Mouse (Mus musculus) adrenal gland, adult 8-10 months (tissue): ENCODE results near the gene Clps. TPM values are rescaled to one million over a fixed set of nuclear protein-coding genes. Genes with fewer than 3 reads are reported as not detected.
"Not testable (repeated sequence)": the region's sequence is repeated elsewhere in the genome, so short reads cannot be mapped to it uniquely, and the experiment has no call there.

Experiments used
- DNase-seq: peaks from one replicate; pipeline ENCODE4 v3.0.0; 2022
- total RNA-seq, 4 experiments: library from RNA; stranded (reverse); gene quantifications; 2 replicates each; pipeline ENCODE4 v1.2.4; 2022

Gene Clps
- not detected for total RNA-seq

DNA sequence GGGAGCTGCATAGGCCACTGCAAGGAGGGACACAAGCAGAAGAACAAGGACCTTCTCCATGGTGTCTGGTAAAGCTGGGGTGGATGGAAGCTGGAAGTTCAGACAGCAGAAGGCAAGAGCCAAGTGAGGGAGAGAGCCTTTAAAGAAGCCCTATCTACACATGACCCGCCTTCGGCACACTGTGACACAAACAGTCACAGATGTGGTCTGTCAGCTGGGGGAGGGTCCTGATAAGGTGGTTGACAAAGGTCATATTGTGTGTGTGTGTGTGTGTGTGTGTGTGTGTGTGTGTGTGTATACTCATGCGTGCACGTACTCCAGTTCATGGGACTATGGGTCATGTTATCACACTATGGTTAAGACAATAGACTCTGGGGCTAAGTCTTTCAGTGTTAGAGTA is at the start of gene Clps:
Gene Clps, minus strand, starts transcription at position 169 of the 400 bp plus-strand sequence.
- no peak for DNase-seq

DNA sequence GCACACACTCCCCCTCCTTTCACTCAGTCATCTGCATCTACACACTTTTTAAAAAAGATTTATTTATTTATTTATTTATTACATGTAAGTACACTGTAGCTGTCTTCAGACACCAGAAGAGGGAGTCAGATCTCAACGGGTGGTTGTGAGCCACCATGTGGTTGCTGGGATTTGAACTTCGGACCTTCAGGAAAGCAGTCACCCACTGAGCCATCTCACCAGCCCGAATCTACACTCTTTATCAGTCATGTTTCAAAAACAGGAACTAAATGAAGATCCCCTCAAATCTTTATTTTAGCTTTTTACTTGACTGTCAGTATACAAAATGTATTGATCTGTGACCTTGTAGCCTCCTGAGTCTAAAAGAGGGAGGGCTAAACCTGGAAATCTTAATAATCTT is 49.0 kb upstream of the Clps start:
- no peak for DNase-seq

DNA sequence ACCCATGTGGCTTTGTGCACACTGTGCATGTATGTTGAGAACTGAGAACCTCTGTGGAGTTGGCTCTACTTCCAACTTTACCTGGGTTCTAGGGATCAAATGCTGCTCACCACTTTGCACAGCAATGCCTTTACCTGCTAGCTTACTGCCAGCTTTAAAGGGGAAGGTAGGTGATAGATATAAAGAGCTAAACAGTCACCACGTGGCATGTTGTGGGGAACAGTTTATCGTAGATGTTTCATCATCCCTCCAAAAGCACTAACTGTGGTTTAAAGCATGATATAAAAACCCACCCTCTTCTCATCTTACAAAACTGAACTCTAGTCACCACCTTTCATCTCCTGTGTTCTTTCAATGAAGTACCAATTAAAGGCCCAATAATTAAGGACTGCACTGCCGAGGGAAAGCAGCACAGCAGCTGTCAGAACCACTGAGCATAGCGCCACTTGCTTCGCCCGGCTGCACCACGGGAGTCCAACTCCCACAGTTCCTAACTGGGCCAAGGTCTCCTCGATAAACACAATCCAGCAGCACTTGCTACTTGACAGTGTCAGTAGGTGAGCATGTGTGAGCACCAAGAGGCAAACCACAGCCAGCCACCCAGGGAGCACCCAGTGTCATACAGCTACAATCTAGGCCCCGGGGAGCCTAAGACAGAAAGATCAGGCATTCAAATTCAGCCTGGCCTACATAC is 41.1 kb upstream of the Clps start:
- DNase-seq, result peak; percentile 40

DNA sequence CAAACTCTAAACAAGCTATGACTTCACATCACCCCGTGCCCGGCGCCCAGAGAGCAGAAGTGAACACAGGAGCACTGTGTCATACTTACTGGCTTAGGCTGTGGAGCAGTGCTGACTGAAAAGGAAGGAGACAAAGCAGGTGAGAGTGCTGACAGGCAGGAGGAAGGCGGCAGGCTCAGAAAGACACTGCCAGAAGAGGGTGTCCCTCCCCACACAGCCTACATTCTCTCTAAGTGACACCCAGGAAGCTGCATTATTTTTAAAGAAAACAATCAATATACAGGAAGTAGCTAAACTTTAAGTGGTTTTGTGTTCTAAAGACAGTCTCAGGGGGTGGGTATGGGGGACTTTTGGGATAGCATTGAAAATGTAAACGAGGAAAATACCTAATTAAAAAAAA is 40.2 kb upstream of the Clps start:
- no peak for DNase-seq

- DNase-seq, result no peak
Measured at GRCm38 (mm10) chr17:28593965-28594364, 33.4 kb upstream of the Clps start.

DNA sequence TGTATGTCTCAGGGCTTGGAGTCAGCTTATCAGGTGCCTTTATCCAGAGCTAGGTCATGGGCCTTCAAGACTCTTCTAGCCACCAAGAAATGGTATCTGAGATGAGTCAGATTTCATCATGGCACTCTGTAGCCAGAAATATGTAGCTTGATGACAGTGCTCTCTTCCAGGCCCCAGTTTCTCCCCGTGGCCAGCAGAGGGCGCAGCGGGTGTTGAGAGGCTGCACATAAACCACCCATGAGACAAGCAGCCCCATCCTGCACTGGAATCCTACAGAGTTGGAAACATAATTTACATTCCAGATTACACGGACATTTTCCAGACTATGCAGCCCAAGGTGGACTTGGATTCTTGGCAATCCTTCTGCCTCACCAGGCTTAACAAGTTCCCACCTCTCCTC is 32.4 kb upstream of the Clps start:
- peak; percentile 61 for DNase-seq

DNA sequence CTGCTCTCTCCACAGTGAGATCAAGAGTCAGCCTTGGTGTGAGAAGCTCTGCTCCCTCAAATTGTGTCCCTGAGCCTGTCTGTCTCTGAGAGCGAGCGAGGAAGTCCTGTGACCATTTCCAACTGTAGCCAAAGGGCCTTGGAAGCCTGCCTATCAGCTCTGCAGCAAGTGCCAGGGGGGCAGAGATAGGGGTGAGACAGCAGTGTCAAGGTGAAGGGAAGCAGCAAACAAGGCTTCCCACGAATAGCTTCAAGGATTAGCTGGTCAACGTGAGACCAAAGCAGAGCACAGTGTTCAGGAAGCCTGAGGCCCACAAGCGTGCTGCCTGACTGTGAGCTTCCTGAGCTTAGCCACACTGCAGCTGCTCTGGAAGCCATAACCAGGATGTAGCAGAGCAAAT is 30.9 kb upstream of the Clps start:
- DNase-seq, result peak; percentile 68

- DNase-seq, result no peak
Measured at GRCm38 (mm10) chr17:28590596-28590995, 30.0 kb upstream of the Clps start.

DNA sequence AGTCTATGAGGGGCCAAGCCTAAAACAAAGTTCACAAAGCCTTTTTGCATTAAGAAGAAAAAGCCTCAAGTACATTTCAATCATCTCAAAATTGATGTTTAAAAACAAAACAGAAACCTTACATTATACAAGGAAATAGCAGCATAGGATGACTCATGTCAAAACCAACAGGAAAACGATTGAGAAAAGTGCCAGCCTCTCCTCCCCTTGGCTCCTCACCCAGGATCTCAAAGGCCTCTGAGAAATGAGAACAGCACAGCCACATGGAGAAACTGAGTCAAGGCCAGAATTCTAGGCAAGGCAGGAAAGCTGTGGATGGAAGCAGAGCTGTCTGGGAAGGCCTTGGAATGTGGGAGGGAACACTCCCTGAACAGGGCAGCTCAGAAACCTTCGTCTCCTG is 28.0 kb upstream of the Clps start:
- DNase-seq, result no peak

GRCm38 (mm10) chr17:28586509-28586908 is 25.9 kb upstream of the Clps start:
- DNase-seq, result no peak

GRCm38 (mm10) chr17:28581056-28581455 is 20.5 kb upstream of the Clps start:
- DNase-seq, result no peak

- peak; percentile 42 for DNase-seq
Measured at GRCm38 (mm10) chr17:28580396-28580795, 19.8 kb upstream of the Clps start.

GRCm38 (mm10) chr17:28575244-28576125 is 14.9 kb upstream of the Clps start, which contains the start of gene Lhfpl5:
TSS of gene Lhfpl5 (plus strand) at chr17:28575641.
- DNase-seq, result no peak

DNA sequence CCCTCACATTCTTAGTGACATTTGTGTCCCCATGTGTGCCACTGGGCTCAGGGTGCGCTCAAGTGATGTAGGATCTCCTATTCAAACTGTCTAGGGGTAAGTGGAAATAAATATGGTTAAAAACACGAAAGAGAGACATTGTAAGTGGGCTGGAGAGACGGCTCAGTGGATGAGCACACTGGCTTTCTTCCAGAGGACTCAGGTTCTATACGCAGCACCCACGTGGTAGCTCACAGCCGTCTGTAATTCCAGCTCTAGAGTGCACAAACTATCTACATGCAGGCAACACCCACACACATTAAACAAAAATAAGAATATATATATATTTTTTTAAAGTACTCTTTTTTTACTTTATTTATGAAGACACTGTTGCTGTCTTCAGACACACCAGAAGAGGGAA is 12.4 kb upstream of the Clps start:
- DNase-seq, result no peak

DNA sequence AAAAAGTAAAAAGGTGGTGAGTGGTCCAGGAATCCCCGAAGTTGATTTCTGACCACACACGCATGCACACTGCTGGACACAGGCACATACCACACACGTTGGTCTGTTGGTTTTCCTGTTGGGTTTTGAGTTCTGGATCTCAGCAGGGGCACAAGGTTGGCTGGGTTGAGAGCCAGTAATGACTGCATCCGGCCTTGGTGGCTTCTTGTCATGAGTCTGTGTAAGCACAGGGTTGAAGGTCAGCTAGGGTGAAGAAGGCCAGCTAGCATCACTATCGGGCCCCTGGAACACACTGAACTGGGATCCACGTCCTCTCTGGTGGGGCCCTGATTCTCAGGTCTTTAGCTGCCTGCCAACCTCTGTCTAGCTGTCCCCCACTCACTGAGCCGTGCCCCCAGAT is 12.0 kb upstream of the Clps start:
- DNase-seq, result no peak

DNA sequence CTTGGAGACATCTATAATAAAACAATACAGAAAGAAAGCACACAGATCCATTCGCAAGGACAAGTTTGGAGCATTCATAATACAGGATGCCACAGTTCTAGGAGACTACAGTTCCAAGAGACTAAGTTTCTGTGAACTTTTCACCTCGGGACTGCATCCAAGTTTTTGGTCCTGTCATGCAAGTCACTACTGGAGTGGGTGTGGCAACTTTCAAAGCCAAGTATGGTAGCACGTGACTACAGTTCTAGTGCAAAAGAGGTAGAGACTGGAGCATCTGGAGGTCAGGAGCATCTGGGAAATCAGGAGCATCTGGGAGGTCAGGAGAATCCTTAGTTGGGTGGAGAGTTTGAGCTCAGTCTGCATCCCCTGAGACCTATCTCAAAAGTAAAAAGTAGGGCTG is 11.3 kb upstream of the Clps start:
- no peak for DNase-seq

DNA sequence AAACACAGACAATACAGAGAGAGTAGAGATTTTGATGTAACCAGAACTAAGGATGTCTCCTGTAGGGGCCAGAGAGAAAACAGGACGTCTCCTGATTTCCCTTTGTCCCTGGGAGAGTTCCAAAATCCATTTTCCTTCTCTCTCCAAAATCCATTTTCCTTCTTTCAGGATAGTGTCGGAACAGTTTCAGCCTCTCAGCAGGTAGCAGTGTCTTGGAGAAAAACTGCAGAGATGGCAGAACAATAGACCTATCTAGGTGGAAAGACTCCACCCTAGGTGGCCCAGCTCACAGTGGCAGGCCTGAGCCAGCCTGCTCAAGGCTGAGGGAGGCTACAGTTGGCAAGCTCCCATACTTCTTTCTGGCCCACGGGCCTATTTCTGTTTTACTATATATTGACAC is 7.0 kb upstream of the Clps start:
- DNase-seq, result no peak

DNA sequence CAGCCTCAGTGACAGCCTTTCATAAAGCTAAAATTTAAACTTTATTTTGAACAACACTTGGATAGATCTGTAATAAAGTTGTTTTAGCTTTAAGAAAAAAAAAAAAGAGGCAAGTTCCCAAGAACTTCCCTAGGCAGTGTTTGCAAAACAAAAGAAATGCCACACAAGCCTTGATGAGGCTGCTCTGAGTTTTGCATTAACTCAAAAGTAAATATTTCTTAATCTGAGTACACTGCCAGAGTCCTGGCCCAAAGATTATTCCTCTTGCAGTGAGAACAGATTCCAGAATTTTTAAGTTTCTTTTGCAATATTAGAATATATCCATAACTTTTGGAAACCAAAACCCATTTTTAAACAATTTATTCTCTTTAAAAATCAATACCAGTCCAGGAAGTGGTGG is 4.6 kb upstream of the Clps start:
- DNase-seq, result no peak

DNA sequence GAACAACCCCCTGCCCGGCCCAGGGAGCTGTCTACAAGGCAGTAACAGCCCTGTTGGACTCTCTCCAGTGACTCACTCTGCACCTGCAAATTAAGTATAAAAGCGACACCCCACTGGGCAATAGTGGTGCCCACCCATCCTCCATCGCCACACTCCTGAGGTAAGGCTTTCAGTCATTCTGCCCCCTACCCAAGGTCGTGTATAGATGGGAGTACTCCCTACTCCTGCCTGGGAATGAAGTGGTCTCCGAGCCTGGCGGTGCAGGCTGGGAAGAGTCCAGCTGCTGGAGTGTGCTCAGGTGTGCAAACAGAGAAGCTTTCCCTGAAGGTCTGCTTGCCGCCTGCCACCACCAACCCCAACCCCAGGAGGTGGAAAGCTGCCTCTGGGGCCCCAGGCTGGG is 1.0 kb upstream of the Clps start:
- DNase-seq, result no peak

DNA sequence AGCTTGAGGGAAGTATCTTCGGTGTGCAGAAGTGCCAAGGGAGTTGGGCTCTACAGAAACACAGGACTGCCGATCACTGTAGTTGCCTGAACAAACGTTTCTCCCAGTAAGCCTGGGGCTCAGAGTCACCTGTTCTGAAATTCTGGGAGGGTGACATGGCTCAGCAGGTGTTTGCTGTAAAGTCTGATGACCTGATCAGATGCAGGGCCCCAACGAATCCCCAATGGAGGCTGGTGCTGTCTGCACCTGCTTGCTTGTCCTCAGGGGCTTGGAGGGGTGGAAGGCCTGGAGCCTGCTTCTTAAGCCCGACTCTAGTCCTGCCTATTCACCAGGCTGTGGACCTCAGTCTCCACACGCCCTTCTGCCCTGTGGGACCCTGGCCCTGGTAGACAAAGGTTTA is 2.8 kb downstream of the Clps start:
- no peak for DNase-seq

- DNase-seq, result no peak
Measured at GRCm38 (mm10) chr17:28556635-28557396, 3.8 kb downstream of the Clps start.

GRCm38 (mm10) chr17:28554021-28554420 is 6.5 kb downstream of the Clps start:
- DNase-seq, result not testable (repeated sequence)
